Mouse (Mus musculus) bone marrow macrophage, adult 2 months (primary cell): ENCODE measurements around the gene Zfp239.

Experiments used
- CTCF ChIP-seq: IDR thresholded peaks from 2 replicates; pipeline ENCODE4 v1.5.1; 2012; ENCODE audit warnings: low read depth, mild to moderate bottlenecking, low read length, moderate library complexity
- POLR2A ChIP-seq: IDR thresholded peaks from 2 replicates; pipeline ENCODE4 v1.6.1; 2012; ENCODE audit warnings: mild to moderate bottlenecking, low read depth, low read length, borderline replicate concordance

DNA sequence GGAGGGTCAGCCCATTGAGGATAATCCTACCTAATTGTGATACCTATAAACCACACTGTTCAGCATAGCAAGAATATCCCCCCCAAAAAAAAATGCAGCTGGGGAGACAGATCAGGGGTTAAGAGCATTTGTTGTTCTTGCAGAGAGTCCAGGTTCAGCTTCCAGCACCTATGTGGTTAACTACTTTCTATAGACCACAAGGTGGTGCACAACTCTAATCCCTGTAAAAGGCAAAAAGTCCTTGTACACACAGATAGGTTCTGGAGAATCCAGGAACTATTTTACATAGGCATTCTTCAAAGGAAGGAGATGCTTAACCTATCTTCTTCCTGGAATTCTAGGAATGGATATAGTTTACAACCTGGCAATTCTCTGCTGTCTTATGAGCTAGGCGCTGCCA is 3.9 kb upstream of the Zfp239 start:
- TF ChIP-seq CTCF (no peak), POLR2A (no peak)
